Mouse (Mus musculus): ENCODE measurements around the gene Sema3a. TPM values are rescaled to one million over a fixed set of nuclear protein-coding genes. Genes with fewer than 3 reads are reported as not detected.
"Not testable (repeated sequence)": the region's sequence is repeated elsewhere in the genome, so short reads cannot be mapped to it uniquely, and the experiment has no call there.

Sema3a gene
- total RNA-seq, 2 experiments from 2014 or later: 1.5 to 1.8 TPM

DNA sequence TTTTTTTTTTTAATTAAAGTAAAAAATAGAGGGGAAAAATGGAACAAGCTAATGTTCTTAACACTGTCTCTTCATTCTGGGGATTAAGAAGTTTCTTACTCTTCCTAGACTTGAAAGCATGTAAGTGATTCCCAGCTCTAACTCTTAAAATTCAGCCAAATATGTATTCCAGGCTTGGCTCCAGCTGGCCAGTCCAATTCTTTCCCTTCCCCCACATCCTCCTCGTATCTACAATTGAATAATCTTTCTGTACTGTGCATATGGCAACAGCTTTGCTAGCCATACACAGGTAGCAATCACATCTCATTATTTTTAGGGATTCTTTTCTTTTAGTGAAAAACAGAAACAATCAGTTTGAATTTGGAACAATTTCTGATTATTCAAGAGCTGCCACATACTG is 303.5 kb downstream of the Sema3a start:
- DNase-seq: no peak

DNA sequence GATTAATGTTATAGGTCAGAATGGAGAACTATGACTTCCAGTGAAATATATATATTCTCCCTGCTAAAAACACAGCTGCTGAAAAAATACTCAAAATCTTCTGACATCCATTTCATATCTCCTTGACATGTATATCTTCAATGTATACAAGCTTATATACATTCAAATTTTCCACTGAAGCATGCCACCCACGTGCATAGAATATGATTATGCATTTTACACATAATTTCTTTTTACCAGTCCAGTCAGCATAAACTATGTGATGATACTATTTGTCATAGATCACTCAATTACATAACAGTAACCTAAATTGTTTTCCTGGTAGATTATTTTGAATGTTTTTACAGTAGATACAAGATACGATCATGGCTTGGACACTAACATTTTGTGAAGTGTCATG is 306.6 kb downstream of the Sema3a start:
- no peak for DNase-seq

DNA sequence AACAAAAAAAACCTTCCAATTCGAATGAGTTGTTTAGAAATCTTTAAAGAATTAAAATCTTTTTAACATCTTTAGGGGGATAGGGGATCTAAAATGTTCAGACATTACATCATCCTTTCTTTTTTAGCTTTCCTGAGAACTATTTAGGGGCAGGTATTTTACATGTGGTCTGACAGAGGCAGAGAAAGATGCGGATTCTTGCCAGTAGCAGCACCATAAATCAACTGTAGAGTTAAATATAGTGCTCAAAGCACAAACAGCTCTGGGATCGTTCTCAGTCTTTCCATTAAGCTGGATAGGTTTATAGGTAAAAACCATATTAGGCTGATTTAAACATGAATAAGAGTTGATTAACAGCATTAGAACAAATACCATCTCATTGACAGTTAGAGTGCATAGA is 307.4 kb downstream of the Sema3a start:
- DNase-seq: no peak

DNA sequence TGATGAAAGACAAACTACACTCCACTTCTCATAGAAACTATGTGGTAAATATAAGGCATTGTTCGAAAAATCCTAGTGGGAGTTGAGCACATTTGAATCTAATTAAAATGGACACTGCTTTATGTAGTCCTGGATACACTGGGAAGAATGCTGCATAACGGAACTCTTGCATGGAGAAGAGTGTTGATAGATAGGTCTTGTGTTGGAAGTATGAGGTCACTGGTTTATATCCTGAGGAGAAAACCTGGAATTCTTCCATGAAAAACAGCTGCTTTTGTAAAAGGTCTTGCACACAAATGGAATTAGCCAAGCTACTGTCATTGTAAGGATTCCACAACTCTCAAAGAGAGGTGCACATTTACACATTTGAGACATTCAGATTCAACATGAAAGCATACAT is 308.1 kb downstream of the Sema3a start:
- no peak for DNase-seq

DNA sequence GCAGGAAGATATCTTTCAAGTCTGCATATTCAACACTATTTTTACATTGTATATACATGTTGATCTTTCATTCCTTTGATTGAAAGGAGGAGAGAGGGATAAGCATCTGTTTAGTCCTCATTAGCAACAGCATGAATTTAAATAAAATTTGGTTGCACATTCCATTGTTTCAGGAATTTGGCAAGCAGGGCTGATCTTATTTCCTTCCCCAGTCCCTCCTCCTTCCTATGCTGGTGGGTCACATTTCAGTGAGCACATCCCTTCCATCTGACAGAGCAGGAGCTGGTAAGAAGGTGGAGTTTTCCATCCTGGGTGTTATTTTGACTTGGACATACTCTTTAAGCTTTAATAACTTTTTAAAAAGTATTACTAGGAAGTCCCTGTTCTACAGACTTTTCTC is 315.9 kb downstream of the Sema3a start:
- DNase-seq: no peak

DNA sequence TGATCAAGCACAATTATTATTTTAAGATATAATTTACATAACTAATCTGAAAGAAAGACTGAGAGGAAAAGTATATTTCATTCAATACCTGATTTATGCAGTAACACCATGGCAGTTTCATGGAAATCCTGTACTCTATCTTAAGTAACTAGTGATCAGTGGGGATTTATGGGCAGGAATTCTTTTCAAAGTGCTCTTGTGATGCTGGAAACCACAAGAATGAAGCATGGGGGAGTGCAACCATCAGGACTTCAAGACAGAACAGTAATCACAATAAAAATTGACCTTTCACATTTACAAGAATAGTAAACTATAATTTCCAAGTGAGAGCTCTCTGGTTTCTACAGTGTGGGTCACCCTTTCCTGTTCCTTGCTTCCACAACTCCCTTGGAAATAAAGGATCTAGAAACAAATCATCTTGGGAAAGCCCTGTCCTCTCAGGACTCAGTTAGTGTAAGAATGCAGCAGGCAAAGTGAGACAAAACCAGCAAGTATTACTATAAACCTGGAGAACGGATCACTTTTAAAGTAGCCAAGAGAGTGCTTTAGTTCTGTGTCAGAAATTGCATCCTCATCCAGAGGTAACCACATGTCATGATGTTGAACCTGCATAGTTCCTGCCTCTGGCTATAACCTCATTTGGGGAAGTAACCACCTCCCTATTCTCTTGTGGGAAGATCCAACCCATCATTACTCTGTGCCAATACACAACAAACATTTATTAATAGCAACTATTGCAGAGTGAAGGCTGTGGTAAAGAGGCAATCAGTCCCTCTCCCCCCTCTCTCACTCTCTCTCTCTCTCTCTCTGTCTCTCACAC is 335.2 kb downstream of the Sema3a start:
- DNase-seq: no peak

DNA sequence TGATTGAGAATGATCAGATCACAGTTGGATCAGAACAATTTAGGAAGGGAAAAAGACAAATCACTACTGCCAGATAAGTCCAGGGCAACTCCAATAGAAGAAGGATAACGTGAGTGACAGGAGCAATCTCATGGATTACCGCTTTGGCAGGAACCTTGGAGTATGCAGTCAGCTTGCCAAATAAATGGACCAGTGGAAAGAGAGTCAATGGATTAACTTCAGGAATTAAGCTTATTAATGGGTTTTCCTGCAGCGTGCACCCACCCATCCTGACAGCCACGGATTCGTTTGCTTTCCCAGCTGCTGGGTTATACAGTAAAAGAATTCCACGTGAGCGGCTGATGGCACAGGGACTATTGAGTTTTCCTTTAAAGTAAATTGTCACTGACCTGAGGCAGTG is 343.6 kb downstream of the Sema3a start:
- DNase-seq: peak; percentile 5

DNA sequence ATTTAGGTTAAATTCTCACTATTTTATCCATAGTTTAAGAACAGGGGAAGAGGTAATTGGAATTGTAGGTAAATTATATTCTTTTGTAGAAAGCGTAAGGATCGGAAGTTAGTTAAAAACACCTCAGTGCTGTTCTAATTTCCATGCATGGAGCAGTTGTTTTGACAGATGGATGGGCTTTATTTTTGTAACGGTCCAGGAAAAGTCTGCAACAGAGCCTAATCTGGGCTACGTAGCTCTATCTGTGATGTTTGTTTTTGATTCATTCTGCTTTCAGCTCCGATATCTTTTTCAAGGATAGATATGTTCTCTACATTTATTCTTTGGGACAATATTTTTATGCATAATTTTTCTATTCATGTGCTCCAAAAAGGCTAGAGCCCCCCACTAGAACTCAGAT is 344.2 kb downstream of the Sema3a start:
- no peak for DNase-seq

DNA sequence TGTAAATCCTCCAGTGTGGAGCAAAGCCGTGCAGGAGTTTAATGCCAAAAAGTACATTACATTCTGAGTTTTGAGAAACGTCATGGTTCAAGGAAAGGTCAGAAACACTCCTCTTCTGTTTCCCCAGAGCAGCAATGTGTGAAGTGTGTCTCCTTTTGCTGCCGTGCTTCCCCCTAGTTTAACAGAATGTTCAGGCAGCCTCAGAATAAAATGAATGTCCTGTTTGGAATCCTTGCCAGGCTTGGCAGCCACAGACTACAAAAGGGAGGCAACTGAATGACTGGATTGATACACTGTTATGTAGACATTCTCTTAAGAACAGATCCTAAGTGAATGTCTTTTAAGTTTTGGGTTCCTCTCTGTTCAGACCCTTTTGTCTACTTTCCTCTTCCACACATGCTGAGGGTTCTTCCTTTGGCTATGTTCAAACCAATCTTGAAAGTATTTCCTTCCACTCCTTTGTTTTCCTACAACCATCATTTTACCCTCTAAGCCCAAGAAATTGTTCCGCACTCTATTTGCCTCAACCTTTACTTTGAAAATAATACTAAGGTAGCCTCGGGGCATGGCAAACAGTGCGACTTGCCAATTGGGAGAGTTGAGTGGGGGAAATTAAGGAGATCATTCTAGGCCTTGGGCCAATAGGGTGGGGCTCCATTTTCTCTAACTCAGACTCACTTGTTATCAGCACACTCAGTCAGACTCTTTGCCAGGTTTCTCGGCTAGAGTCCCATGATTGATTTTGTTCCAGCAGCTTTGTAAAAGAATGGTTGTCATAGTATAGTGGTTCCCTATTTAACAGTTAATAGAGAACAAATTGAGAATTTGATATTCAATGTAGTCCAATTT is 345.1 kb downstream of the Sema3a start:
- peak; percentile 34 for DNase-seq

DNA sequence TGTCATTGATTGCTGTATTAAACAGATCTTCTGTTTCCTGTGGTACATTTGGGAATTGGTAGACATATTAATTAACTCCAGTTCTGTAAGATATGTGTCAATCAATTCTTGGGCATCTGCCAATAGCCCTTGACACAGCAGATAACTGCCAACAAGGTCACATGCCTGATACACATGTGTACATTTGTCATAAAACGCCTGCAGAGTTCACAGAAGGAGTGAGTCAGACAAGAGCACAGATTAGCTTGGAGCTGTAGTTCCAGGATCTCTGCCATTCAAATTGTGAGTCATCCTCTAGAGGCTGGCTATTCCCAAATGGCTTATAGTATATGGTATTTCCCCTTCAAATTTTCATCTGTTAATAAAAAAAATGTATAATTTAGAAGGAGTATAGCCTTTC is 352.4 kb downstream of the Sema3a start:
- no peak for DNase-seq

DNA sequence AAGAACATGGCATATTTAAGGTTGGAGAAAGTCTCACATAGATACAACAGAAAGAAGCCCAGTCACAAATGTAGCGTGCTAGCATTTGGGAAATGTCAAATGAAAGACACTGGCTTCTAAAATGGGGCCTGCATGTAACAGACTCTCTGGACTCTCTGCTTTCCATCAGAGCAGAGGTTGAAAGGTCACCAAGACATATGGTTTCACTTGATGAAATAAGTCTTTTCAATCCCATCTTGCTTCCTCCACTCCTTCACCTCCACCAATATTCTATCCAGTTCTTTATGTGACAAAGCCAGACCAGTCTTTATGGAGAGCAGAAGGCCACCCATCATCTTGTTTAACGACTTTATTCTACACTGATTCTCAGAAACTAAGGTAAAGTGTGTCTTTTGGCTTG is 363.5 kb downstream of the Sema3a start:
- DNase-seq: no peak

DNA sequence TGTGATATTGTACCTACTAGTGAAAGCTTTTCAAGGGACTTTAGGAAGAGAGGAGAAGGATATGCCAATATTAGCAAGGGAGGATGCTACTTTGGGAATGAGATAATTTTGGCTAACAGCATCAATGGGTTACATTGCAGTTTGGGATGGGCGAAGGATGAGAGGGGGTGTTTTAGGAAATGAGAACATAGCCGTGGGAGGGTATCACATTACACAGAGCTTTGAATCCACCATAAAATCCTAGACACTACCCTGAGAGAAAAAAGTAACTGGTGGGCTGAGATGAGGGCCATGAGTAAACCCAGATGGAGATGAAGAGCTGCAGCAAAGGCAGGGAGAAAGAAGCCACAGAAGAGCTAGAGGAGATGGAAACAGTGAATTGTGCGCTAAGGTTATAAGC is 370.8 kb downstream of the Sema3a start:
- not testable (repeated sequence) for DNase-seq

DNA sequence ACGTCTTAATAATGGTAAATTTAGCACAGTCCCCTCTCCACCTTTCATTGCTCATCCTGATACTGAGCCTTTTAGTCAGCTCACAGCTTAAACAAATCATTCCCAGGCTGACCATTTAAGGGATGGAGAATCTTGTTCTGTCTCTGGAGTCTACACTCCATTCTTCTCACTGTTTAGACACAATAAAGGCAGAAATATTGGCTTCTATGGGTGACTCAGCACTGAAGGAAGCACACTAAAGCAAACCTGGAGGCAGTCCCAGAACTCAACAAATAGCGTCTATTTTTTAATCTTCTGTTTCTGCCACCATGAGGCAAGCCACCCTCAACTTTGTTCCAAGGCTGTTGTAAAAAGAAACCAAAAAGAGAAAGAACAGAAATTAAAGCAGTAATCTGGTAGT is 374.6 kb downstream of the Sema3a start:
- DNase-seq: no peak

DNA sequence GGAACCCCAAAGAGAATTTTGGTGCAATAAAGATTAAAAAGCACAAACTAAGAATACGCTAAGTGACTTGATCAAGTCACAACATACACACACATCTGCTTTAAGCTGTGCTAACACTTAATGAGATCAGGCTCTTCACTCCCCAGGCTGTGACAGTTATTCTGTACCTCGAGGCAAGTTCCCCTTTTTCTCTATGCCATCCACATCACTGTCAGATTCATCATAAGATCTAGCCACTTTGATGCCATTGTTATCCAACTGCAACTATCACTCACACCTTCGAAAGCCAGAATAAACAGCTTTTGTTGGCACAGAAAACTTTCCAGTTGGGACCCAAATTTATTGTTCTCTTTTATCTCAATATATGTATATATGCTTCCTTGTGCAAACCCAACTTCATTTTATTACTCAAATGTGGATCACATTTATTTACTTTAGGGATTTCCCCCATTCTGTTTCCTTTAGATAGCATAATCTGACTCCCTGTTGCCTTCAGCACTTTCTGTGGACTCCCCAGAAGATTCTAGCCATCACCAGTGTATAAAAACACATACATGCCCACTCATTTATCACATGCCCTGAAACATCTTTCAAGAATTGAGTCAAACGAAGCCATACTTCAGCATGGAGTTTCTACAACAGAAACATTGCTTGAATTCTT is 380.8 kb downstream of the Sema3a start:
- no peak for DNase-seq

DNA sequence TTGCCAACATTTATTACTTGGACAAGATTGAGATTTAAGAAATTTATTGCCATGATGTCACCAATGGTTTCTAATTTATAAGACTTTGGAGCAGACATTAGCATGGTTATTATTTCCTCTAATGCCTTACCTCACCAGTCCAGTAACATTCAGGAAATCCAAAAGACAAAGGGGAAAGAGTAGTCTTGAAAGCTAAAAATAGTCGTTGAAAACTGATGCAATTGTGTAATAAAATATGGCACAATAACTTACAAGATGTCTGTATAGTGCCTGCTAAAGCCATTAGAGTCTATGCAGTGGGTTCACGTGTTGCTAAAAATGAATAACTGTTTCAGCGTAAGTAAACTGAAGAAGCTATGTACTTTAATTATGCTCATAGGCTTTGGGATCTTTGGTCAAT is 383.9 kb downstream of the Sema3a start:
- DNase-seq: no peak

DNA sequence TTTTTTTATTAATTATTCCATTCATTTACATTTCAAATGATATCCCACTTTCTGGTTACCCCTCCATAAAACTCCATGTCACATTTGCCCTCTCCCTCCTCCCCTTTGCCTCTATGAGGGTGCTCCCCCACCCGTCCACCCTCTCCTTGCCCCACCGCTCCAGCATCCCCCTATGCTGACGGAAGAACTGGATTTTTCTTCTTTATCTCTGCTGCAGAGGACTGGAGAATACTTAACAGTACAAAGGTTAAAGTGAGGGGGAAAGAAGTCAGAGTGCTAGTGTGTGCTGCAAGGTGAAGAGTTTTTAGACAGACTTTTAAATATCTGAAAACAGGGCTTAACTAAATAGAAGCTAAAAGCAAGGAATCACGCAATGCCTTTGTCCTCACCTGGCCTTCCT is 391.8 kb downstream of the Sema3a start:
- DNase-seq: no peak

DNA sequence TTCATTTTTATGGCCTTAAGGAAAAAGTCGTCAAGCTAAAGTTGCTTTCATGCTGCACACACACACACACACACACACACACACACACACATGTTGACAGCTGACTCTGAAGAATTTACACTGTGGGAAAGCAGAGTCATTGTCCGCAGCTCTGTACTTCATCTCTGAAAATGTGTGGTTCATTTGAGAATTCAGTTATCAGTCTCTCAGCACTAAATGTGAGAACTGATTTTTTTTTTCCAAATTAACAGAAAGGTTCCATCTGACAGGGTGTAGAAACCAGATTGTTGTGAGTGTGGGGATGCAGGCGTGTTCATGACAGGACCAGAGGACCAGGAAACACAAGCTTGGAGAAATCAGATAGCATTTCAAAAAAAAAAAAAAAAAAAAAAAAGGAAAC is 400.4 kb downstream of the Sema3a start:
- no peak for DNase-seq

DNA sequence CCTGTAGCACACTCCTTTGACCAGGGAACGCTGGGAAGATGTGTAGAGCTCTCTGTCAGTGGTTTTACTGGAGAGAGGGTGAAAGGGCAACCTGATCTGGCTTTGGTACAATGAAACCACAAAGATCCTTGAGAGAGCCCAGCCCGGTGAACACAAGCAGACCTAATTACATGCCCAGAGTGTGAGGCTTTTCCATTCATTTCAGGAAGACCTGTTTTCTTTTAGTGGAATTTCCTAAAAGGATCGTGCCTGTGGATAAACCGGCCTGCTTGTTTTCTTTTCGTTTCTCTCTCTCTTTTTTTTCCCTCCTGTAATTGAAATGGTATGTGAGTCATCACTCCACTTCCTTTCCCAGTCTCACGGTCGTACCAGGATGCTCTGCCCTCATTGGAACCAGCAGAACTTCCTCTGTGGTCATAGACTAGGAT is 401.8 kb downstream of the Sema3a start:
- no peak for DNase-seq

DNA sequence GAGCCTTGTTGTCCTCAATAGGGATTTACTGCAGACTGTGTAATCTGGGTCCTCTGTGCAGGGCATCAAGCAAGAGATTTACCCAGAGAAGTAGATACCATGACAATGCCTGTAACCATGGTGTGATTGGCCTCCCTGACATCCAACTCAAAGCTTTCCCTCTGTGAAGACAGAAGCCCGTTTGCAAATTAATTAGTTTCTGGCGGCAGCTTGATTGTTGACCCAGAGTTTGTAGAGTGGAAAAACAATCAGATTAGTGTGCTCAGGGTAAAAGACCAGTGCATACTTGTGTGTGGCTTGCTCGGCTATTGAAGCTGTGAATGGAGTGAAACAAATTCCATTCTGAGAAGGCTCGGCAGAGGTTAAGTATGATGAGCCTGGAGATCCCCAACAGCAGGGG is 404.0 kb downstream of the Sema3a start:
- no peak for DNase-seq

DNA sequence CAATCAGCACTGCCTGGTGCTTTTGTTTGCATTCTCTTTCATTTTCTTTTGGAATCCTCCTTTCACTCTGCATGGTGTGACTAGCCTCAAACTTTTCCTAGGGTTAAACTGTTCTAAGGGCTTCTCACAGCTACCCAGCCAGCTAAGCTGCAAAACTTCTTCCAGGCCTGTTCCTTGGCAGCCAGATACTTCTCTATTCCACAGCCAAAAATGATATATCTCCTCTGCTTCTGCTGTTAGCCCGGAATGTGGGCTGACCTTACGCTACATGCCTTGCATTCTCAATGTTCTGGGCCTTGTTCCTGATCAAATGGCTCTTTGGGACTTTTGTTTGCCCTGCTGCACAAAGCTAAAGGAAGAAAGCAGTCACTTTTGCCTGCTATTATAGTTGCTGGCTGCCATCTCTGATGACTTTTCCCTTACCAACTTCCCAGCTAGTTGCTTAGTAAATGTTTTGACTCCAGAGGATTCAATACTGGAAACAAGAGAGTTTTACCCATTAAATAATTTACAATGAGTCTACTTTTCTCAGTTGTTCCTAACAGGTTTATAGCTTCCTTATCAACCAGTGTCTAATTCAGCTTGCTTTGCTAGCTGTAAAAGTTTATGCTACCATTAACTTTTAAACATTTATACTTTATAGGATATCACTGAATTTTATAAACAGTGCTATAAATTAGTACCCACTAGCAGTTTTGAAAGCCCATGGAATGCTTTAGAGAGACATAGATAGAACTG is 422.4 kb downstream of the Sema3a start:
- peak; percentile 43 for DNase-seq

DNA sequence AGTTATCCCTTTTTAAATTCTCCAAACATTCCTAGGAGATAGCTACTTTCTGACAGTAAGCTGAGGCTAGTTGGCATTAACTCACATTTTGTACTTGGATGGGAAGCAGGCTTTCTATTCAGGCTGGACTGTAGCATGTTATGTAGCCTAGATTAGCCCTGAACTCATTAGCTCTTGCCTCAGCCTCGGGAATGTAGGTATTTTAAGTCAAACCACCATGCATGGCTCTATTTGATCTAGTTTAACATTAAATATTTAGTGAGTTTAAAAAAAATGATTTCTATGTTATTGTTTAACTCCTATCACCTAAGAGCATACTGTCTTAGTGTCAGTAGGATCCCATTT is 423.0 kb downstream of the Sema3a start:
- DNase-seq: no peak

DNA sequence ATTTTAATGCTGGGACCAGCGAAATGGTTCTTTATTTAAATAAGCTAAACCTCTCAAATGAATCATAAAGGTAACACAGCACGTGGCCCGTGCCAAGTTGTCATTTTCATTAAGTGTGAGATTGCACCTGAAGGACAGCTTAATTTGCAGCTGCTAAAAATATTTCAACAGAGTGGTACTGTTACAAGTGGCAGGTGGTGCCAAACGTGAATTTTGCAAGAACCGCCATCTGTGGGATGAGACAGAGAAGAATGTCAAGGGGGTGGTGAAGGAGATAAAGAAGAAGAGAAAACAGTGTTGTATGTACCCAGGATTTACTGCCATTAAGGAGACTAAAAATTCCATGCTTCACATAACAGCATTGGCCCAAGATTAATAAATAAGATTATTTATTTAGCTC is 423.9 kb downstream of the Sema3a start:
- no peak for DNase-seq

Measured in gastrocnemius, postnatal 25 days (tissue).